In the genomic region with DNA sequence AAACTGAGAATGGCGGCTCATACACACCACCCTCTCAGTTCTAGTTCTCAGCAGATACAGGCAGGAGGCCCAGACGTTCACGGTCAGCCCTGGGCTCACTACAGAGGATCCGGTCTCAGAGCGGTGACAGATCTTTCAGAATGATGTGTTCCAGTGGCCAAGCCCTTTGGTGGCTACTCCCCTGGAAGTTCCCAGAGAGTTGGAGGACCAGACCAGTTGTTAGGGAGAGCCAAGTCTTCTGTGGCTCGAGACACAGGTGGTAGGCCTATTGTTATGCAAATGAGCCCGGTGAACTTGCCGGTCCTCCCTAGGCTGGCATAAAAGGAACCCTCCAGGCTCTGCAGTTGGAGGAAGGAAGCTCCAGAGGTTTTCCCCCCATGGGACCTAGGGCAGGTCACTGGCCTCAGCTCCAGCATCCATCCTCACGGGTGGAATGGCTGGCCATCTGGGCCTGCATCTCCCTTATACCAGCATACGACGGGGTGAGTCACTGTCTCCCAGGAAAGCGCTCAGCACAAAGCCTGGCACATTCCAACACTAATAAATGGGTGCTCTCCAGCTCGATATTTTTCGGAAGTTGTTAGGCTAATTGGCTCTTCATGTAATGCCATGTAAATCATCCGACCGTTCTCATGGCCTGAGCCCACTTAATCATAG, we compare ENCODE assay signal across 13 mouse cellular contexts. TPM values are rescaled to one million over a fixed set of nuclear protein-coding genes. Genes with fewer than 3 reads are reported as not detected.
DNase-seq lines count a peak whose midpoint lies in the region; ATAC-seq and TF ChIP-seq lines count a peak whose summit lies in the region.
"Had no signal": no experiment of that assay in that cellular context is flagged by ENCODE, and none has a peak within 500 bp of the region (broad histone marks: within the 10 kb centered on the region; RNA-seq: fewer than 3 reads in every experiment).

No protein-coding gene starts in this region.

- no peak for DNase-seq in heart, postnatal 14 days
- peak; percentile 28 for DNase-seq in retina, embryonic 14.5 days (ENCODE audit: low spot score)
- DNase-seq in retina, postnatal 1 day: no peak
- peak; percentile 88 for DNase-seq in R1 (ENCODE audit: low read depth, low spot score)
- DNase-seq in gastrocnemius, adult 2 months: no peak
- DNase-seq: cerebellum, postnatal 14 days; heart, adult 2 months; kidney, adult 11 months; lung, adult 2 months had no signal

- H3K79me2 ChIP-seq in myocyte (ENCODE audit: control insufficient read depth, insufficient read depth): peaks cover 3% of the 10 kb centered on the region

- H3K4me3 ChIP-seq in heart, embryonic 11.5 days (ENCODE audit: low read depth, low read length): no peak overlapping the region
- H3K4me3 ChIP-seq in myocyte: no peak overlapping the region
- no peak overlapping the region for H3K4me3 ChIP-seq in gastrocnemius, adult 2 months
- H3K4me3 ChIP-seq: heart, adult 2 months; hindbrain, embryonic 12.5 days; left cerebral cortex, adult 2 months had no signal

- no peak overlapping the region for H3K27ac ChIP-seq in heart, embryonic 11.5 days (ENCODE audit: low read depth, low read length)
- H3K27ac ChIP-seq in gastrocnemius, adult 2 months: no peak overlapping the region
- H3K27ac ChIP-seq: heart, adult 2 months; hindbrain, embryonic 12.5 days; left cerebral cortex, adult 2 months had no signal

- no peak for ATAC-seq in heart, embryonic 11.5 days (replicated peaks; ENCODE audit: insufficient number of reproducible peaks, low FRiP score, low TSS enrichment)

- intact Hi-C loops in heart, postnatal 14 days (cut with DNase I): no loop called here
- intact Hi-C loops in gastrocnemius, adult 2 months (cut with DNase I): no loop called here

- H3K9ac ChIP-seq in heart, embryonic 11.5 days (ENCODE audit: low read depth, low read length): no peak overlapping the region
- H3K9ac ChIP-seq: hindbrain, embryonic 12.5 days had no signal

- WGBS in heart, embryonic 11.5 days (ENCODE audit: insufficient replicate concordance): 22% methylated on average over 16 of the region's 16 CpGs

- H3K9me3 ChIP-seq in heart, embryonic 11.5 days (replicated peaks; ENCODE audit: control insufficient read depth, low read length): no peaks in the 10 kb centered on the region
- H3K9me3 ChIP-seq: hindbrain, embryonic 12.5 days had no signal

- TF ChIP-seq POLR2A in myocyte (IDR thresholded peaks at IDR 0.05; ENCODE audit: insufficient read length, low read depth): no peak

- no peak for TF ChIP-seq CTCF in gastrocnemius, adult 2 months (IDR thresholded peaks at IDR 0.05)

- no peaks in the 10 kb centered on the region for H3K36me3 ChIP-seq in heart, embryonic 11.5 days (ENCODE audit: control insufficient read depth, insufficient read depth, low read length)
- H3K36me3 ChIP-seq in myocyte (ENCODE audit: control insufficient read depth, insufficient read depth): no peaks in the 10 kb centered on the region
- H3K36me3 ChIP-seq: hindbrain, embryonic 12.5 days had no signal

- 0 out of 2 replicates have a peak overlapping the region, but pooled peaks have one; percentile 0 for H3K4me2 ChIP-seq in heart, embryonic 11.5 days
- peak overlapping the region; percentile 13 for H3K4me2 ChIP-seq in myocyte (ENCODE audit: low read depth)
- H3K4me2 ChIP-seq: hindbrain, embryonic 12.5 days had no signal

- H3K4me1 ChIP-seq in heart, embryonic 11.5 days (ENCODE audit: control insufficient read depth, insufficient read depth, low read length): peaks cover 24% of the 10 kb centered on the region

- peaks cover 8% of the 10 kb centered on the region; the same call in 1 of the 2 replicates for H3K27me3 ChIP-seq in heart, embryonic 11.5 days (ENCODE audit: control insufficient read depth, insufficient read depth, low read length)
- H3K27me3 ChIP-seq in myocyte (ENCODE audit: control insufficient read depth, insufficient read depth, insufficient read length): no peaks in the 10 kb centered on the region

- no peak overlapping the region for H3ac ChIP-seq in myocyte (ENCODE audit: control insufficient read depth, insufficient read length)

TF ChIP-seq in myocyte, 11 proteins besides CTCF, POLR2A, EP300 and RAD21:
- no peak for TF ChIP-seq REST (IDR thresholded peaks at IDR 0.05; ENCODE audit: insufficient read depth, insufficient read length)
- TF ChIP-seq SRF (IDR thresholded peaks at IDR 0.05; ENCODE audit: control insufficient read depth, insufficient read length, low read depth): no peak
- no peak for TF ChIP-seq MYOG (IDR thresholded peaks at IDR 0.05; ENCODE audit: control insufficient read depth in 1 of 3, insufficient read depth in 1 of 3, insufficient read length in 2 of 3, low read depth in 2 of 3)
- no peak for TF ChIP-seq TCF12 (IDR thresholded peaks at IDR 0.05; ENCODE audit: insufficient read depth, poor library complexity, severe bottlenecking)
- TF ChIP-seq MYOD1 (IDR thresholded peaks at IDR 0.05; ENCODE audit: control insufficient read depth in 1 of 3, insufficient read length in 2 of 3, low read depth in 2 of 3): no peak
- no peak for TF ChIP-seq USF1 (IDR thresholded peaks at IDR 0.05; ENCODE audit: low read depth)
- no peak for TF ChIP-seq MAX (IDR thresholded peaks at IDR 0.05; ENCODE audit: low read depth)
- TF ChIP-seq TCF3 (IDR thresholded peaks at IDR 0.05; ENCODE audit: insufficient read length, low read depth): no peak
- TF ChIP-seq E2F4 (IDR thresholded peaks at IDR 0.05; ENCODE audit: insufficient read depth): no peak
- no peak for TF ChIP-seq POLR2AphosphoS2 (IDR thresholded peaks at IDR 0.05; ENCODE audit: insufficient read length, low read depth)

RNA-seq across cellular contexts. Expression of a gene that starts 3.6 kb away (rescaled TPM):
- polyA plus RNA-seq in heart, embryonic 11.5 days (2014; fragmentation: Nextera tagmentation; extraction: Ambion mirVana): 5.3 and 5.5 TPM in 2 replicates
- total RNA-seq in heart, postnatal 14 days (2021): 10 to 100 TPM in 1 of 2 experiments, 1 to 10 TPM in 1; 3.2 to 45.5 TPM
- polyA plus RNA-seq in myocyte (2012; fragmentation: generic; extraction: Trizol): 17.3 TPM
- under 1 TPM; 0.31 to 0.59 TPM for total RNA-seq in gastrocnemius, adult 2 months (2021)

RNA-seq across cellular contexts. Expression of a gene that starts 54.6 kb away (rescaled TPM):
- 506 and 537 TPM in 2 replicates for polyA plus RNA-seq in heart, embryonic 11.5 days (2014; fragmentation: Nextera tagmentation; extraction: Ambion mirVana)
- total RNA-seq in heart, postnatal 14 days (2021): 100 to 1,000 TPM; 225 to 227 TPM
- polyA plus RNA-seq in myocyte (2012; fragmentation: generic; extraction: Trizol): 168 TPM
- total RNA-seq in gastrocnemius, adult 2 months (2021): 100 to 1,000 TPM; 269 to 292 TPM

Comparison
In these comparisons a context has a peak if more than half of its experiments do, and no peak if none do; other contexts are left out.
1. DNase-seq: peak in retina, embryonic 14.5 days (single experiment) and R1 (single experiment); none in heart, postnatal 14 days (0 of 2), retina, postnatal 1 day (single experiment) and gastrocnemius, adult 2 months (single experiment).